Mouse (Mus musculus) hindbrain, postnatal 0 days (tissue): ENCODE results near the gene Tmem184a. TPM values are rescaled to one million over a fixed set of nuclear protein-coding genes. Genes with fewer than 3 reads are reported as not detected.

ENCODE experiments used
- ATAC-seq: fragments of 200-750 bp; cut with Nextera tagmentation; 2 replicates; pipeline ENCODE4 v1.8.0; 2017; ENCODE audit warnings: mild to moderate bottlenecking, moderate TSS enrichment, moderate library complexity
- DNase-seq: peaks from one replicate; pipeline ENCODE4 v3.0.0-alpha.2; 2015; ENCODE audit warnings: low spot score
- H3K27ac ChIP-seq: fragments of 300-500 bp; sonication (generic); 2 replicates; pipeline ENCODE4 v1.5.1; 2014; ENCODE audit warnings: mild to moderate bottlenecking
- H3K27me3 ChIP-seq: fragments of 300-500 bp; sonication (generic); 2 replicates; pipeline ENCODE4 v1.6.1; 2014; ENCODE audit warnings: low read length, mixed read lengths; ENCODE audit not compliant: insufficient read depth
- H3K36me3 ChIP-seq: fragments of 300-500 bp; sonication (generic); 2 replicates; pipeline ENCODE4 v1.6.1; 2014; ENCODE audit warnings: low read length, mixed read lengths; ENCODE audit not compliant: insufficient read depth
- H3K4me1 ChIP-seq: fragments of 300-500 bp; sonication (generic); 2 replicates; pipeline ENCODE4 v1.6.1; 2014; ENCODE audit warnings: antibody characterized with exemption, low read length, mixed read lengths; ENCODE audit not compliant: insufficient read depth
- H3K4me2 ChIP-seq: fragments of 300-500 bp; sonication (generic); 2 replicates; pipeline ENCODE4 v1.6.1; 2014; ENCODE audit warnings: low read depth, mild to moderate bottlenecking, low read length, moderate library complexity, mixed read lengths
- H3K4me3 ChIP-seq: fragments of 300-500 bp; sonication (generic); 2 replicates; pipeline ENCODE4 v1.5.1; 2014; ENCODE audit warnings: low read length
- H3K9ac ChIP-seq: fragments of 300-500 bp; sonication (generic); replicated peaks from 2 replicates; pipeline ENCODE4 v1.6.1; 2014; ENCODE audit warnings: mild to moderate bottlenecking, low read length, moderate library complexity, mixed read lengths
- H3K9me3 ChIP-seq: fragments of 300-500 bp; sonication (generic); 2 replicates; pipeline ENCODE4 v1.6.1; 2016; ENCODE audit warnings: low read length, mixed read lengths
- CTCF ChIP-seq: IDR thresholded peaks from 2 replicates; pipeline ENCODE4 v1.5.1; 2016; ENCODE audit warnings: antibody characterized with exemption, control low read depth, low read depth
- WGBS: fragments of 180-500 bp; shearing (Covaris S2); extraction: QIAGEN DNeasy Blood & Tissue Kit; methylation state at CpG from one replicate; pipeline ENCODE4 v1.1.7; 2014; 5-methylcytosine and 5-hydroxymethylcytosine counted together
- polyA plus RNA-seq: library from polyadenylated mRNA; unstranded; fragments of >200 nt; fragmentation: Nextera tagmentation; extraction: Ambion mirVana; gene quantifications from 2 replicates; pipeline ENCODE4 v1.2.1, GENCODE M21; 2015
- total RNA-seq: library from RNA; depleted of rRNA; stranded (reverse); fragments of >200 nt; gene quantifications from 2 replicates; pipeline ENCODE4 v1.2.3, GENCODE M21; 2014

The Tmem184a gene
- total and polyA plus RNA-seq, 2 experiments from 2014 or later = 0.06 to 0.31 TPM

DNA sequence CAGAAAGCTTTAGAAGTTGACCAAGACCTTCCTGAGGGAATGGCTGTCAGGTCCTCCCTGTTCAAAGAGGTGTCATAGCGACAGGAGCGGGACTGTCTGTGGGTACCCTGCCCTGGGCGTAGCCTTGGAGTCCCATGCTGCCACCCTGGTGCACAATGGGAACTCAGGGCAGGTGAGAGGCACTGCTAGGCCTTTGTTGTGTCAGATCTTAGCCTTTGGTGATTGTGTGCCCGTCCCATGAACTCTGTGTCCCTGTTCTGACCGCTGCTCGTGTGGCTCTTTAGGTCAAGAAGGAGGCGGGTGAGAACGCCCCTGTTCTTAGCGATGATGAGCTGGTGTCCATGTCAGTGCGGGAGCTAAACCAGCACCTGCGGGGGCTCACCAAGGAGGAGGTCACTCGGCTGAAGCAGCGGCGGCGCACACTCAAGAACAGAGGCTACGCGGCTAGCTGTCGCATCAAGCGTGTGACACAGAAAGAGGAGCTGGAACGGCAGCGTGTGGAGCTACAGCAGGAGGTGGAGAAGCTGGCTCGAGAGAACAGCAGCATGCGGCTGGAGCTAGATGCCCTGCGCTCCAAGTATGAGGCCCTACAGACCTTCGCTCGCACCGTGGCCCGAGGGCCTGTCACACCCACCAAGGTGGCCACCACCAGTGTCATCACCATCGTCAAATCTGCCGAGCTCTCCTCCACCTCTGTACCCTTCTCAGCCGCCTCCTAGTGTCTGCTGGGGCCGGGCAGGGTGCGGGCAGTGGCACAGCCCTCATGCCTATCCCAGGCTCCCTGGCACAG lies 19.7 kb downstream of the Tmem184a start:
- peaks cover 28% of the 10 kb centered on the region for H3K4me1 ChIP-seq
- no peak overlapping the region for H3K4me3 ChIP-seq
- no peak for ATAC-seq
- no peak overlapping the region for H3K9ac ChIP-seq
- H3K9me3 ChIP-seq = no peaks in the 10 kb centered on the region
- peaks cover 16% of the 10 kb centered on the region; the same call in 1 of the 2 replicates for H3K36me3 ChIP-seq
- H3K27me3 ChIP-seq = no peaks in the 10 kb centered on the region
- H3K4me2 ChIP-seq = no peak overlapping the region
- no peak for DNase-seq
- H3K27ac ChIP-seq = no peak overlapping the region
- TF ChIP-seq CTCF = no peak
- WGBS = 87% methylated on average over 33 of the region's 33 CpGs

DNA sequence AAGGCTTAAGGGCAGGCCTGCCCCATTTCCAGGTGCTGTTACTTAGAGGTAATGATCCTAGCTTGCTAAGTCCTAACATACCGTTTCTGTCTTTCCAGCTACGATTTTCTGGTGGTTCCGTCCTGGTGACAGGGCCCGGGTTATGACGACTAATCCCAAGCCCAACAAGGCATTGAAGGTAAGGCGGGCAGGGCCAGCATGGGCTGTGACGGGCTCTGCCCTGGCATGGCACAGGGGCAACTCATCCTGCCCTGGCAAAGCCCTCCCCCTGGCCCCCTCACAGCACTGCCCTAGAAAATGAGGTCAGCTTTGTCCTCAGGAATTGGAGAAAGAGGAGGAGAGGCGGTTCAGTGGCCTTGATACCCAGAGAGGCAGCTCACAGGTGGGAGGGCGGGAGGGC lies 20.7 kb downstream of the Tmem184a start:
- ATAC-seq = no peak
- WGBS = 86% methylated on average over 9 of the region's 9 CpGs
- H3K9ac ChIP-seq = no peak overlapping the region

DNA sequence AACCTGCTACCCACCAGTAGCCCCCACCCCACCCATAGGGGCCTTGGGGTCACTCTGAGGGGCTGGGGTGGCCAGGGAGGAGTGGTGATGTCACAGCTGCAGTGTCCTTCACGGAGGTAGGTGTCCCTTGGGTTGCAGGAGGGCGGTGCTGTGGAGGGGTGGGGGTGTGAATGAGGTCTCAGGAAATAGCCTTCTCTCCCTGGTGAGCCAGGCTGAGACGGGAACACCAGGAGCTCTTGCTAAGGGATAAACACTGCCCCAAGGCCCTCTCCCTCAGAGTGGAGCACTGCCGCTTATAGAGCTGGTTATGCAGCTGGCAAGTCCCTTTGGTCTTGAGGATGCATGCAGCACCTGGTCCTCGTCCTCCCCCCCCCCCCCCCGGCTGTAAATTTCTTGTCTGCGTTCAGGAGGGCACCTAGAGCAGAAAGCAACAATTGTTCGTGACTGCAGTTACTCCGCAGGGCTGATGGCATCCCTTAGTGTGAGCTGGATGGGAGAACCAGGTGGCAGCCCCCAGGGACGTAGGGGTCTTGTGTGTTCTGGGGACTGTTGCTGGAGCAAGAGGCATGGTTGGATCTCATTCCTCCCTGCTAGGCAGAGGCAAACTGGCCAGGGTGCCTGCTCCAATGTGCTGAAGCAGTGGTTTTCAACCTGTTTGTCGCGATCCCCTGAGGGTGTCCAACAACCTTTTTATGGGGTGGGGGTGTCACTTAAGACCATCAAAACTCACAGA lies 21.4 kb downstream of the Tmem184a start:
- Histone ChIP-seq H3K36me3 (peaks cover 16% of the 10 kb centered on the region; the same call in 1 of the 2 replicates), H3K4me1 (peaks cover 28% of the 10 kb centered on the region), H3K4me3 (peak overlapping the region; percentile 30), H3K4me2 (peak overlapping the region; percentile 58), H3K27ac (peak overlapping the region; percentile 84), H3K9ac (peak overlapping the region; percentile 50), H3K27me3 (no peaks in the 10 kb centered on the region), H3K9me3 (no peaks in the 10 kb centered on the region)
- no peak for TF ChIP-seq CTCF
- DNase-seq (peak; percentile 28), ATAC-seq (peak; percentile 52; the same call in 1 of the 2 replicates)
- WGBS = 21% methylated on average over 11 of the region's 12 CpGs

More for the DNA sequence above, 20.7 kb downstream of the Tmem184a start:
- no peak for DNase-seq
- peak overlapping the region; percentile 58; the same call in 1 of the 2 replicates for H3K4me2 ChIP-seq
- H3K27me3 ChIP-seq = no peaks in the 10 kb centered on the region
- H3K36me3 ChIP-seq = peaks cover 16% of the 10 kb centered on the region; the same call in 1 of the 2 replicates
- no peak overlapping the region for H3K4me3 ChIP-seq
- no peaks in the 10 kb centered on the region for H3K9me3 ChIP-seq
- peaks cover 28% of the 10 kb centered on the region for H3K4me1 ChIP-seq
- no peak for TF ChIP-seq CTCF
- no peak overlapping the region; the same call in 1 of the 2 replicates for H3K27ac ChIP-seq

DNA sequence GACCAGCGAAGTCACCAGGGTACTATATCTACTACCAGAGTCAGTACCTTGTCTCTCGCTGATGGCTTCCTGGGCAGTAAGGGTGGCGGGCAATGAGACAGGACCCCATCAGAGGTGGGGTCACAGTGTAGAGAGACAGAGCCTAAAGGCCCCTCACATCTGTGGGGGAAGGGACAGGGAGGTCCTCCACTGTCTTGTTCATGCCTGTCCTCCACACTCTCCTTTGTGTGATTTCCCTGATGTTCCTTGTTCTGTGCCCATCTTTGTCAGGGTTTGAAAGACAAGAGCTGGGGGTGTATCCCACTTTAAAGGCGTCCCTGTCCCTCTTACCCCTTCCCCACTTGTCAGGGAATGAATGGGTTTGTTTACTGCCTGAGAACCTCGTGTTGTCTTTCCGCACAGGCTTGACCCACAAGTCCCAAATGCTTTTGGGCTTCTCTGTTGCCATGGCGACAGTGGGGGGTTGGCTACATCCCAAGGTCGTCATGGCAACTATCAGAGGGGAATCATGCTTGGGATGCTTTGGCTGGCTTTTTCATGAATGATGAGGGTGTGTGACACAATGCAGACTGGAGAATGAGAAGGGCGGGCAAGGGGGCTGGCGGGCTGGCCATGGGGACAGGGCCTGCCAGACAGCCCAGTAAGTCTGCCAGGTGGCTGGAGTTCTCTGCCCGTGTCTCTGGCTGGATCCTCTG lies 22.1 kb downstream of the Tmem184a start:
- Histone ChIP-seq H3K27ac (peak overlapping the region; percentile 84), H3K4me3 (peak overlapping the region; percentile 30), H3K4me2 (peak overlapping the region; percentile 58), H3K9me3 (no peaks in the 10 kb centered on the region), H3K27me3 (no peaks in the 10 kb centered on the region), H3K9ac (peak overlapping the region; percentile 50), H3K4me1 (peaks cover 28% of the 10 kb centered on the region), H3K36me3 (peaks cover 16% of the 10 kb centered on the region; the same call in 1 of the 2 replicates)
- peak; percentile 90 for ATAC-seq
- 13% methylated on average over 11 of the region's 11 CpGs for WGBS
- DNase-seq = peak; percentile 95
- no peak for TF ChIP-seq CTCF

DNA sequence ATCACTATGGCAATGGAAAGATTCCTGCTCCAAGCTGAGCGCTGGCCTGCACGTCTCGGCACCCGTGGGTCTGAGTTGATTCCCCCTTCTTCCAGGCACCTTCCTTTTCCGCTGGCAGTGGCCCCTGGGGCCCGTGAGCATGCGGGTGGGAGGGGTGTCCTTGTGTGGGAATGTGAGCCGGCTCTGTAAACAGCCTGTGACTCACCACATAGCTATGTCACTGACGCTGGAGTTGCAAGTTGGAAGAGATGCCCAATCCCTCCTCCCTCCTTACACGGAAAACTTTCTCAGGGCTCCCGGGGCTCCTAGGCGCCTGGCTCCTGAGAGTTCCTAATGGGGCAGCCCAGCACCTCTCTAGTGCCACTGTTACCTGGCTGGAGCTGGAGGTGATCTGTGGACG lies 22.8 kb downstream of the Tmem184a start:
- Histone ChIP-seq H3K27ac (peak overlapping the region; percentile 84; the same call in 1 of the 2 replicates), H3K9ac (no peak overlapping the region)
- peak; percentile 29 for ATAC-seq

DNA sequence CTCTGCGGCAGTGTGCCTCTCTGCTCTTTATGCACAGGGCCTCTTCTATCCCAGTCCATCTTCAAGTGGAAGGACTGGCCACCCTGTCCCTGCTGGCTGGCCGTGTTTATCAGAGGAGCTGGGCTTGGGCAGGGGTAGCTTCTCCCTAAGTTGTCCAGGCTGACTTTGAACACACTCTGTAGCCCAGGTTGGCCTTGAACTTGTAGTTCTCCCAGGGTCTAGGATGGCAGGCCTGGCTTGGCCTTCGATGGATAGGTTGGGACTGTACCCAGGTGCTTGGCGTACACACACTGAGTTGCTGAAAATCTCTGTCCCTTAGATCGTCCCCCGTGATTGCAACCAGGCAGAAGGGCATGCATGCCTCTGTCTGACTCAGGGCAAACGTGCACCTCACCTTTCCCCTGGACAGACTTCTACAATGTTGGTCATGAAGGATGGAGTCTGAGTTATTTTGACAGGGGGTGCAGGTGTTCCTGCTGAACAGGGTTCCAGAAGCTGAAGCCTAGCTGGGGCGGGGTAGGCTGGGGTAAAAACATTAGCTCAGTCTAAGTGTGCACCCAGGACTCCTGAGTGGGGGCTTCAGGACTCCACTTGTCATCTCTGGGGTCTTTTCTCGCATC lies 23.6 kb downstream of the Tmem184a start:
- H3K4me2 ChIP-seq = no peak overlapping the region
- no peak for ATAC-seq
- DNase-seq = no peak
- H3K9me3 ChIP-seq = no peaks in the 10 kb centered on the region
- H3K4me3 ChIP-seq = no peak overlapping the region
- peaks cover 14% of the 10 kb centered on the region; the same call in 1 of the 2 replicates for H3K36me3 ChIP-seq
- TF ChIP-seq CTCF = no peak
- 70% methylated on average over 9 of the region's 9 CpGs for WGBS
- H3K4me1 ChIP-seq = peaks cover 38% of the 10 kb centered on the region
- no peak overlapping the region for H3K9ac ChIP-seq
- H3K27ac ChIP-seq = no peak overlapping the region
- no peaks in the 10 kb centered on the region for H3K27me3 ChIP-seq

More for the DNA sequence above, 22.8 kb downstream of the Tmem184a start:
- WGBS = 11% methylated on average over 13 of the region's 13 CpGs
- Histone ChIP-seq H3K4me2 (peak overlapping the region; percentile 58), H3K36me3 (peaks cover 16% of the 10 kb centered on the region; the same call in 1 of the 2 replicates), H3K27me3 (no peaks in the 10 kb centered on the region), H3K9me3 (no peaks in the 10 kb centered on the region), H3K4me3 (no peak overlapping the region), H3K4me1 (peaks cover 34% of the 10 kb centered on the region)
- DNase-seq = peak; percentile 47
- no peak for TF ChIP-seq CTCF
